Mouse (Mus musculus): ENCODE results near the gene Retsat.
A peak's percentile ranks its signal among the peaks of the same experiment; 100 is the strongest.

The Retsat gene

GRCm38 (mm10) chr6:72597956-72598753 lies at the start of gene Retsat, which contains the start of gene Elmod3:
TSS of gene Retsat (plus strand) at chr6:72598475.
TSS of gene Elmod3 (minus strand) at chr6:72598413.
- DNase-seq (ENCODE audit: low read depth): peak; percentile 97

DNA sequence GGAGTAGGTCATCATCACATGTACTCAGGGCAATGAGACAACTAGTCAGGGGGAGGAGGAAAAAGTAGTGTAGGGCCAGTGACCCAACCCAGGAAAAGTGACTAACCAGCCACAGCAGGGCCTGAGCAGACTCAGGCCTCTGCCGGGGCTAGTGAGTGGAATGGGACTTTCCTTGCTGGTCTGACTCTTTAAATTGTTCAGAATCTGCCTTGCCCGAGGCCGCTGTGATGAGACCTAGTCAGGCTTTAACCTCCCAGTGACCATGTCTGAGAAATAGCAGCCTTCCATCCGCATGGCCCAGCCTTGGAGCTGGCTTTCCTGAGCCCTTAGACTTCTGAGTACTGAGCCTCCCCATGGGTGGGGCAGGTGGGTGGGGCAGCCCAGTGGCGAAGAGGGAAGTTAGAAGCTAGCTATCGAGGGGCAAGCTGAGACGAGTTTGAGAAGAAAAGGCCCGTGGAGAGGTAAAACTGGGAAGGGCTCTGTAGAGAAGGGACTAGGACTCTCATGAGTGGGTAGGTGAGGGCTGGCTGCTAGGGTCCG lies 49.2 kb upstream of the Retsat start:
- DNase-seq (ENCODE audit: low read depth): peak; percentile 52

GRCm38 (mm10) chr6:72550025-72550424 lies 48.2 kb upstream of the Retsat start:
- no peak for DNase-seq (ENCODE audit: low read depth)

DNA sequence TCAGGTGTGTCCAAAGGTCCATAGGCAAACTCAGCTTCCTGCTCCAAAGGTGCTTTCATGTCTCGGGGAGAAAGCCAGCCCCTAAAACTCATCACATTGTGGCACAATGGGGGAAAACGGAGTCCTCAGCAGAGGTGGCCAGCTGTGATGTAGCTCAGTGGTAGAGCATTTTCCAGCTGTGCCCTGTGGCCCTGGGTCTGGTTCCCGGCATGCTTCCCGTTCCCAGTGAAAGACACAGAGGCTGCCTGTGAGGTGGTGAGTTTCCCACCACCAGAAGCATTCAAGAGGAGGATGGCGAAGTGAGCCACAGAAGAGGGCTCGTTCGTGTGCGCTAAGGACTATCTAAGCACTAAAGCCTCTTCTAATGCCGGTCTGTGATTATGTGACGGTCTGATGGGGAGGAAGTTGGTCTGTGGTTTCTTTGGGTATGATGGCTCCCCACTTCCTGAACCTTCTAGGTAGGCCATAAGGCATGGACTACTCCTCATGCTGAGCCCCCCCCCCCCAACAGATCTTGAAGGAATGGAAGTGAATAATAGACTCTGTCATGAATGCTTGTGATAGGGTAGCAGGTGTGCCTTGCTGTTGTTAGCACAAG lies 47.7 kb upstream of the Retsat start:
- DNase-seq (ENCODE audit: low read depth): no peak

DNA sequence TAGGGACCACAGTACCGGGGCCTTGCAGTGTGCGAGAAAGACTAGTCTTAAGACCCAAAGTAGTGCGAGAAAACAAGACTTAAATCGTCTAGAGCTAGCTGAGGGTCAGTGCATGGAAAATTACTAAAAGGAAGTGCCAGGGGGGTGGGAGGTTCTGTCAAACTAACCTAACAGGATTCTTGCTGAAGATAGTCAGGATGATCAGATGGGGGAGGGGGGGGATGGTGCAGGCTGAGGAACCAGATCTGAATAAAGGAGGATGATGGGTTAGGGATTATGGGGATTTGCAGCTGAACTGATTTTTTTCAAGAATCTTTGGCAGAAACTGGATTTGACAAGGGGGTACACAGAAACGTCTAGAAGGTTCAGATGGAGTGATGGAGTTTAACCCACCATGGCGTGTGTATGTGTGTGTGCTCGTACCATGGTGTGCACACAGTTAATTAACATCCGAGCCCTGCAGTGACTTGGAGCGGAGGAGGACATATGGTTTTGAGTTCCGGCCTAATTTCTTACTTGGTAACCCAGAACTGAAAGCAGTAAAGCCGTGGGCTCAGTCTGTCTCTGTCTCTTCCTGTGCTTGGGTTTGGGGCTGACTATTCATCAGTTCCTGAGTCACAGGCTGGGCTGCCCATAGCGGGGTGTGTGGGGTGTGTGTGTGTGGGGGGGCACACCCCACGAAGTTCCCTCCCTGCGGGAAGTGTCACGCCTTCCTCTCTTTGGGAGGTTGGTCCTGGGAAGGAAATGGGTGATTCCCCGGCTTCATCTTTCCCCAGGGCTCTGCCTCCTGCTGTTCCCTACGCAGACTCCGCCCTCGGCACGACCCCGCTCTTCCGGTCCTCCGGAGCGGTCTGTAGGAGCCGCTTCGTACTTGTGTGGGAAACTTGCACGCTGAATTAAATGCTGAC lies 45.9 kb upstream of the Retsat start:
- DNase-seq (ENCODE audit: low read depth): no peak

GRCm38 (mm10) chr6:72553079-72553412 lies 45.2 kb upstream of the Retsat start:
- no peak for DNase-seq (ENCODE audit: low read depth)

- DNase-seq (ENCODE audit: low read depth): no peak
Measured at GRCm38 (mm10) chr6:72560801-72561200, 37.5 kb upstream of the Retsat start.

- no peak for DNase-seq (ENCODE audit: low read depth)
Measured at GRCm38 (mm10) chr6:72562486-72562885, 35.8 kb upstream of the Retsat start.

GRCm38 (mm10) chr6:72562894-72563293 lies 35.4 kb upstream of the Retsat start:
- DNase-seq (ENCODE audit: low read depth): no peak

DNA sequence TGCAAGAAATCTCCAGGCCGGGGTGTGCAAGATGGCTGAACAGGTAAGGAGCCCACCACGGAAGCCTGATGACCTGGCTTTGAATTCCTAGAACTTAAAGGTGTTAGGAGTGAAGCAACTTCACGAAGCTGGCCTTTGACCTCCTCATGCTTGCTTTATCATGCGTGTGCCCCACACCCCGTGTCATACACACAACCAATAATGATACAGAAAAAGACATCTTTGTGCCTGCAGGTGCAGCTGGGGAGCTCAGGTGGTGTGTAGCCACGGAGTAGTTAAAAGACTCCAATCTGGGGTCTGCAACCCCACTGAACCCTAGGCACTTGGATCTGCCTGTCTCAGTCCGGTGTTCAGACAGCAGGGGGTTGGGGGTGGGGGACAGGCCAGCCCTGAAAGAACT lies 32.8 kb upstream of the Retsat start:
- DNase-seq (ENCODE audit: low read depth): no peak

- DNase-seq (ENCODE audit: low read depth): peak; percentile 78
Measured at GRCm38 (mm10) chr6:72566044-72566443, 32.2 kb upstream of the Retsat start.

- no peak for DNase-seq (ENCODE audit: low read depth)
Measured at GRCm38 (mm10) chr6:72567508-72567907, 30.8 kb upstream of the Retsat start.

DNA sequence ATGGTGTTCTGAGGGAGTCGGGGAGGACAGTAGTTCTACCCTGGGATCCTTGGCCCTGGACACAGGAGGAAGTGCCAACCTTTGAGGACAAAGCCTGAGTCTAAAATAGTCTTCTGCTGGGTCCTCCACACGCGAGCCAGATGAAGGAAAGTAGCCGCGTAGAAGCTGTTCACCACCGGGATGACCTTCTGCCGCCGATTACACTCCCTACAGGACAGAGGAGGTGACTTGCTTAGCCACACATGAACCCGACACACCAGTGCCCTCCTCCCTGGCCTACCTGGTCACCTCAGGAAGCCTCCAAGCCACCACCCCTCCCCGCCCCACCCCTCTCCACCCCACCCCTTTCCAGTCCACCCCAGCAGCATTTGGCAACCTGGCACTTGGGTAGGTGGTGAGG lies 29.5 kb upstream of the Retsat start:
- no peak for DNase-seq (ENCODE audit: low read depth)

DNA sequence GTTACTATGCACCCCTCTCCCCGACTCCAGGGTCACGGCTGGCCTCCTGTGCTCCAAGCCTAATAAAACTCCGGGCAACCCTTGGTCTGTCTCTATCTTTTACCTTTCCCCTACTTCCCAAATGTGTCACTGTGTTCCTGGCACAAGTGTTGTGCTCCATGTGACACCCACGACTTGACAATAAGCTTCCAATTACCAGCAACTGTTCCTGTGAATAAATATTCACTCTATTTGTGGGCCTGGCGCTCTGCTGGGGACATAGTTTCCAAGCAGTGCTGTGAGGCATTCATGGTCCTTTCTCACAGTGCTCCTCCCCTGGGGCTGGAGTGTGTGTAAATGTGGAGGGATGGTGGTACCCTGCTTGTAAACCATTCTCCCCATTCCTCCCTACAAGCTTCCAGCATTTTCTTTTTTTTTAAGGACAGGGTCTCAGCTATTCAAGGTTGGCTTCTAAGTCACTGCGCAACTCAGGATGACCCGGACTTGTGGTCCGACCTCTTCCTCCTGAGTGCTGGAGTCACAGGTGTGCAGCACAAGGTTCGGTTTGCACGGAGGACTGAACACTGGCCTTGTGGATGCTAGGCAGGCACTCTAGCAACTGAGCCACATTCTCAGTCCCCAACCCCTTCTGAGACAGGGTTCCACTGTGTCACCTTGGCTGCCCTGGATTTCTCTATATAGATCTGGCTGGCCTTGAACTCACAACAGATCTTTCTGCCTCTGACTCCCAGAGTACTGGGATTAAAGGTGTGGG lies 27.5 kb upstream of the Retsat start:
- no peak for DNase-seq (ENCODE audit: low read depth)

DNA sequence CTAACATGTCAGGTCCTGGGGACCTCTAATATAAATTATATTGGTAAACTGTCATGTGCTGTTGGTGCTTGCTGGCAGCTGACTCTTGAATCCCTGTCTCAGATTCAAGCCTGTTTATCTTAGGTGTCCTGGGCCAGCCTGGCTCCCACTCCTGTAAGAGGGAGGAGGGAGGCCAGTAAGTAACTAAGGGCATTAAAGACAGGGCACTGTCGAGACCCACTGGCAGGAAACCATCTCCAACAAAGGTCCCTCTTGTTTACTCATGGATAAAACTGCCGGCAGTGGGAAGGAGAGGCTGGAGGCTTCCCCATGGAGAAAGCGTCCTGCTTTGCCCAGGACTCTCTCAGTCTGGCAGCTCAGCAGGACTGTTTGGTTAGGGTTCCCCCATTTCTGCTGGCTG lies 26.4 kb upstream of the Retsat start:
- DNase-seq (ENCODE audit: low read depth): no peak

GRCm38 (mm10) chr6:72576041-72576440 lies 22.2 kb upstream of the Retsat start:
- no peak for DNase-seq (ENCODE audit: low read depth)

DNA sequence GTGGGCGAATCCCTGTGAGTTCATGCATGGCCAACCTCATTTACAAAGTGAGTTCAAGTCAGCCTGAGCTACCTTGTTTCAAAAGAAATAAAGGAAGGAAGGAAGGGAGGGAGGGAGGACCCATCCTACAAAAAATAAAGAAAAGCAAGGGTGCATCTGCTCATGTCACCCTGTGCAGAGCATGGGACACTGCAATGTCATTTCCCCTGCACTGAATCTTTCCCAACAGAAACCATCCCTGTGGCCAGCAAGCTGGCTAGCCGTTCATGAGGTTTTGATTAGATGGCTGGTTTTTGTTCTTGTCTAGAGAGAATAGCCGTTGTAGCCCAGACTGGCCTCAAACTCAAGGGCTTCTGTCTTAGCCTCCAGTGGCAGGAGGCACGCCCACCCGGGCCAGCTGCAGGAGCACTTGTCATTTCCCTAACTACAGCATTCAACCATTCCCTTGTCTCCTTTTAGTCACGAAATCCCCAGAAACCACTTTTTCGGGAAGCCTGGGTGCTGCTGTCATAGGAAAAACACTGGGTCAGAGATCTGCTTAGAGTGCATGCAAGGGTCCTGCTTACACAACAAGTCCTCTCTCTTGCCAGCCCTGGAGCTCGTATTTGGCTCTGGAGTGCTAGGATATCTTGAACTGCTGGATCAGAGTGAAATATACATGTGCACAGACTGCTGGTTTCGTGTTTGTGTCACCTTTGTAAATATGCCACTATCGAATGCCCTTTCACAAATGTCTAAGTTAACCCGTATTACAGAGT lies 16.5 kb upstream of the Retsat start:
- DNase-seq (ENCODE audit: low read depth): no peak

GRCm38 (mm10) chr6:72583211-72583839 lies 14.9 kb upstream of the Retsat start:
- no peak for DNase-seq (ENCODE audit: low read depth)

- DNase-seq (ENCODE audit: low read depth): no peak
Measured at GRCm38 (mm10) chr6:72584154-72584553, 14.1 kb upstream of the Retsat start.

DNA sequence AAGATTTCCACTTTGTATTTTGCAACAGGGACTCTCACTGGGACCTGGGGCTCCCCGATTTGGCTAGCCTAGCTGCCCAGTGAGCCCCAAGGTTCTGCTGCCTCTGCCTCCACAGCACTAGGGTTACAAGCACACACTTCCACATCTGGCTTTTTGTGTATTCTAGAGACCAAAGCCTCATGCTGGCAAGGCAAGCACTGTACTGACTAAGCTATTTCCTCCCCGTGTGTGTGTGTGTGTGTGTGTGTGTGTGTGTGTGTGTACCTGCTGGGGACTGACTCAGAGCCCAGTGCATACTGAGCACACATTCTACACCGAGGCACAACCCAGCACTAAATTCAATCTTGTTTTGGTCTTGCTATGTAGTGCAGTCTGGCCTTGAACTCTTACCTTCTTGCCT lies 11.6 kb upstream of the Retsat start:
- no peak for DNase-seq (ENCODE audit: low read depth)

DNA sequence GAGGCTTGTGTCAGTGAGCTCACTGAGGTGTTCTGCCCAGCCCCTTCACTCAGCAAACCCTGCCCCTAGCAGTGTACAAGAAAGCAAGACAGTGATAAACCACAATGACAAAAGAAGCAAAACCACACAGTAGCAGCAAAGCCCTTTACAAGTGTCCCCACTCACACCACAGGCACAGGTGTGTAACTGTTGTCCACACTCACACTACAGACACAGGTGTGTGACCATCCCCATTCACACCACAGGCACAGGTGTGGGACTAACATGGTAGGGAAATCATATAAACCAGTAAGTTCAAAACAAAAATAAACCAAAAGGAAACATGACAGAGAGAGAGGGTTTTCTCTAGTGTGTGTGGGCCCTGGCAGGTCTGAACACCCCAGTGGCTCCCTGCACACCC lies 10.0 kb upstream of the Retsat start:
- no peak for DNase-seq (ENCODE audit: low read depth)
